Mouse (Mus musculus): Measurements from ENCODE around the gene Rab36.
A peak's percentile ranks its signal among the peaks of the same experiment; 100 is the strongest.

The Rab36 gene

GRCm38 (mm10) chr10:75048711-75049110, 11.9 kb downstream of the Rab36 start:
- DNase-seq: no peak

DNA sequence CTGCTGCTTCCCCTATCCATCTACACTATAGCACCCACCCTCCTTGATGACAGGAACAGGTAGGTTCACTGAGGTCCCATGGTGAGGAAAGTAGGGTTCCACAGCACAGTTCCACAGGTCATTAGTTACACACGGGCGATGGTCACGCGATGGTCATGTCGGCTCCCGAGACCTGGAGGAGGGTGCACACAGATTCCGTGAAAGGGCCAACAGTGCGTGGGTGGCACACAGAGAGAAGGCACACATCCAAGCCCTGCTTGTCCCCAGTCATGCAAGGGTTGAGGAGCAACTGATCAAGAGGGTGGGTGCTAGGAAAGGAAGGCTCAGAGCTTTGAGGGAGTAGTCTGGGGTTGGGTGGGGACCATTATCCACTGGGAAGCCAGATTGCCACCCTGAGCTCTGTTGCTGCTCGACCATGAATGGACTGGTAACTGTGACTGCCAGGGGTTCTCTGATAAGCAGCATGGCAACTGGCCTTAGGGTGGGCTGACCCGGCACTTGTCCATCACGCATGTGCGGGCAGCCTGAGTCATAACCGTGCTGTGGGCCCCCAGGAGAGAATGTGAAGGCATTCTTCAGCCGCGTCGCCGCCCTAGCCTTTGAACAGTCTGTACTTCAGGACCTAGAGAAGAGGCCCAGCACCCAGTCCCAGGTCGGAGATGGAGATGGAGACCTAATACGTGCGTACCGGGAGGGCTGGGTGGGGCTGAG, 14.7 kb downstream of the Rab36 start:
- no peak for DNase-seq

GRCm38 (mm10) chr10:75052902-75053301, 16.0 kb downstream of the Rab36 start:
- no peak for DNase-seq

- no peak for DNase-seq
These were observed 16.8 kb downstream of the Rab36 start for GRCm38 (mm10) chr10:75053655-75054054.

GRCm38 (mm10) chr10:75054125-75054524, 17.3 kb downstream of the Rab36 start:
- DNase-seq: peak; percentile 34 to 75

GRCm38 (mm10) chr10:75055672-75056071, 18.8 kb downstream of the Rab36 start:
- DNase-seq: no peak

DNA sequence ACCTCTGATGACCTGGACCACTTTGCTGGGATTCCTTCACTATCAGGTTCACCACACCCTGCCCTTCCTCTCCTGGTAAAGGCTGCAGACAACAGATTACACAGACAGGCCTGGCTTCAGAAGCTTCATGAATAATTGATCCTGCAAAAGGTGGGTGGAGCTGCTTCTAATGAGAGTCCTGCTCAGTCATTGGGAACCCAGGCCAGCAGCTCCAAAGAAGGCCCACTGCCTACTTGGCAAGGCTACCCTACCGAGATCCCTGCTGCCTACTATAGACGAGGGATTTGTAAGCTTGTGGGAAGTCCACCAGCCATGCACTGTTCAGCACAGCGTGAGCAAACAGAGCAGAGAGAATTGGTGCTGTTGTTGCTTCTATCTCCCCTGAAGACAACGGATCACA, 19.4 kb downstream of the Rab36 start:
- DNase-seq: no peak

- DNase-seq: peak; percentile 43 to 50
These were observed 21.5 kb downstream of the Rab36 start for GRCm38 (mm10) chr10:75058336-75058735.

DNA sequence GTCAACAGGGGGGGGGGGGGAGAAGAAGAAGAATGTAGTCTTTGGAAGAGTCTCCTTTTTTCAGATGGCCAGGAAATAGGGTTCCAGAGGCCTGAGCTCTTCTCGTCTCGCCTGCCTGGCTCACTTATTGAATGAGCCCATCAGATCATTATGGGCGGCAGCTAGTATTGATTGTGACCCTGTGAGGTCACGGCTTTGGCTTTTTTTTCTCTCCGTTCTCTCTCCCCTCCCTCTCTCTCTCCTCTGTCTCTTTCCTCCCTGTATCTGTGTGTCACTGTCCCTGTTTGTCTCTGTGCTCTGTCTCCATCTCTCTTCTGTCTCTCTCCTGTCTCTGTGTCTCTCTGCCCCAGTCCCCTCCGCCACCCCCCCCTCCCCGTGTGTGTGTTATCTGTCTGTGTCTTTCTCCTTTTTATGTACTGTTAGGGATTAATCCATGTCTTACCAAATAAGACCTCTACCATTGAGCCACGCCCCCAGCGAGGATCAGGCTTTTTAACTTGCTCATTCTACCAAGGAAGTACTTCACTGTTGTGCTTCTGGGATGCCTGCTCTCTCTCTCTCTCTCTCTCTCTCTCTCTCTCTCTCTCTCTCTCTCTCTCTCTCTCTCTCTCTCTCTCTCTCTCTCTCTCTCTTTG, 22.0 kb downstream of the Rab36 start:
- peak in 1 of 2 experiments; percentile 27 for DNase-seq

- DNase-seq: peak; percentile 79 to 84
These were observed 22.5 kb downstream of the Rab36 start for GRCm38 (mm10) chr10:75059396-75059795.

- DNase-seq: peak; percentile 84 to 89
These were observed 23.5 kb downstream of the Rab36 start, which contains the start of gene Bcr for GRCm38 (mm10) chr10:75060217-75060842. Gene Bcr (plus strand): TSS chr10:75060592.

GRCm38 (mm10) chr10:75060843-75061235, 24.0 kb downstream of the Rab36 start:
- DNase-seq: peak; percentile 33 to 35

- DNase-seq: peak; percentile 43 to 44
These were observed 24.7 kb downstream of the Rab36 start for GRCm38 (mm10) chr10:75061341-75062188.

DNA sequence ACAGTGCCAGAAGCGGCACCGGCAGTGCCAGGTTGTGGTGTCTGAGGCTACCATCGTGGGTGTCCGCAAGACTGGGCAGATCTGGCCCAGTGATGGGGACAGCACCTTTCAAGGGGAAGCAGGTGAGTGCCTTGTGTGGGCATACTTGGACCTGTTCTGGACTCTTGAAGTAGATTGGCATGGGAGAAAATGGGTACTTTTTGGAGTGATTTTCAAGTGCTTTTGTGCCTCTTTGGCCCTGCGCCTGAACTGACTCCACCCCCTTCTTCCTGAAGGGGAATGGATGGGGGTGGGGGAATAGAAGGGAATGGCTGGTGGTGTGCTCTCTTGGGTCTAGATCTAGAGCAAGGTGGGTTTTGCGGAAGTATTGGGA, 25.3 kb downstream of the Rab36 start:
- peak; percentile 77 to 82 for DNase-seq

DNA sequence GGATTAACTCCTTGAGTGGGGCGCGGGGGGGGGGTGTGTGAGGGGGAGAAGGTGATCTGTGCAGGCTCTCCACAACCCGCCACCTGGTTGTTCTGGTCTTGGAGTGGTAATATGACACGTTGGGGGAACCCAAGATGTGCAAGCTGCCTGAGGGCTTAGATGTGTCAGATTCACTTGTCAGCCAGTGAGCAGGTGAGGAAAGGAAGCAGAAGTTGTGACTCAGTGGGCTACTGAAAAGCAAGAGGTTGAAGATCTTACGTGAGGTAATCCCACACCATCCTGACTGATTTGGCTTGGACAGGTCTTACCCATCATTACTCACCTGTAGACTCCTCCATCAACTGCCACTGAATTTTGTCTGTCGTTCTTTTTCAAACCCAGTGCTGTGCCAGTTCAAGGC, 25.8 kb downstream of the Rab36 start:
- no peak for DNase-seq

DNA sequence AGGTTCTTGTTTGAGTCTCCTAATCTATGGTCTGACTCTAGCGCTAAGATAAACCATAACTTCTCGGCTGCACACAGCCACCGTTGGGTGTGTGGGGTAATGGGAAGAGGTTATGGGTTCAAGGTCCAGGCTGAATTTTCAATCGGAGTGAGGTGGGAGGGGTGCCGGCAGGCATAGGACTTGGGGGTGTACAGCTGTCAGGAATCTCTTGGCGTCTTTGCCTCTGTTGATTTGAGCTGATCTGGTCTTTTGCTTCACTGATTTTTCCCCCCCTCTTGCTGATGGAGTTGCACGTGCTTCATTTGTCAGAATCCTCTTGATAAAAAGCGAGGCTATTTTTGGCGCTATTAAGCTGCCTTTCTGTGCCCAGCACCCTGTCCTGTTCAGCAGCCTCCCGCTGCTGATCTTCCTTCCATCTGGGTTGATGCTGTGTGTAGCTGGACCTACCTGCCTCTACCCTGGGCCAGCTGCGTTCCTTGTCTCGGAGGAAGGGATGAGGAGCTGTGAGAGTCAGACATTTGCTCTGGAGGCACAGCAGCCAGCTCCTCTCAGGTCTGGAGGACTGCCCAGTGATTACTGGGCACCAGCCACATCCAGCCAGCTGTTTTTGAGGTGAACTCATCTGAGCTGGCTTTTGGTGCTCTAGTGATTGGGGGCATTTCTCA, 26.6 kb downstream of the Rab36 start:
- no peak for DNase-seq

- no peak for DNase-seq
These were observed 28.8 kb downstream of the Rab36 start for GRCm38 (mm10) chr10:75065691-75066090.

- DNase-seq: no peak
These were observed 30.6 kb downstream of the Rab36 start for GRCm38 (mm10) chr10:75067446-75067845.

DNA sequence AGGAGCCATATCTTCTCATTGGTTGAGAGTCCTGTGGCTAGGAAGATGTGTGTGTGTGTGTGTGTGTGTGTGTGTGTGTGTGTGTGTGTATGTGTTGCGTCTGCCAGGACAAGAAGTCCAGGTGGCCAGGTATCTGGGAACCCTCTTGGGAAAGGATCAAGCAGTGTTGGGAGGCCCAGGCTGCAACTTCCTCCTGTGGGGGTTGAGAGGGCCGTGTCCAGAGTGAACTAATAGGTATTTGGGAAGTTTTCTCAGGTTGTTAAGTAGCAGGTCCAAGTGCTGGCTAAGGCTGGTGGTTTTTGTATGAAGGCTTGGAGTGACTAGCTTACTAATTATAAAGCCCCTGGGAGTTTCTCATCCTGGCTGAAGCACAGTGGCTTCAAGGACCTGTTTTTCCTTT, 31.2 kb downstream of the Rab36 start:
- DNase-seq: peak; percentile 28 to 58

DNA sequence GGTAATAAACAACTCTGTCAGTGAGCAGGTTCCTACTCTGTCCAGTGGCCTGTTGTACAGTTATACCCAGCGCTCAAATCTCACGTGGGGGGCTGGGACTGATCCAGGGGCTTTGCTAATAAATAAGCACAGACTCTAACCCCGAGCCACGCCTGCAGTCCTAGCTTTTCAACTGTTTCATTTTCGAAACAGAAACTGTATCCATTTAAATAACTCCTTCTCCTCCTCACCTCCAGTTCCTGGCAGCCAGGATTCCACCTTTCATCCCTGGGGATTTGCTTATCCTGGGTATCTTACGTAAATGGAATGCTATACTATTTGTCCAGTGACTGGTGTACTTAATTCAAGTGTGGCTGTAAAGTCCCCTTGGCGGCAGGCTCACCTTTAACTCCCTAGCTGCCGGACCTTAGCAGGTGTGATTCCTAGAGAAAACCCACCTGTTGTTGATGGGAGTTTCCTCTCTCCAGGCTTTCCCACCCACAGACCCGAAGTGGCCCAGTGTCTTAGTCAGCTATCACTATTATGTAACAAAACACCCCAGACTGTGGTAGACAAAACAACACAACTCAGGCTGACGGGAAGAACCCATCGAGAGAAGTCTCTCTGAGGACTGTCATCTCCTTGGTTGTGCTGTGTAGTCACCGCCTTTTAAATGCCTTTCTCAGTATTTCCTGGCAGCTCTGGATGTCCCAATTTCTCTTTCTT, 31.9 kb downstream of the Rab36 start:
- peak; percentile 44 to 54 for DNase-seq

GRCm38 (mm10) chr10:75070281-75070976, 33.6 kb downstream of the Rab36 start:
- no peak for DNase-seq

Data from lung, postnatal 4 days (tissue).